Mouse (Mus musculus) bone marrow macrophage, adult 2 months (primary cell): ENCODE results near the gene Gzmk. TPM values are rescaled to one million over a fixed set of nuclear protein-coding genes. Genes with fewer than 3 reads are reported as not detected.

Source experiments
- H3K27ac ChIP-seq: 2 replicates; pipeline ENCODE4 v1.5.1; 2012; ENCODE audit warnings: low read depth, low read length; ENCODE audit not compliant: insufficient read depth
- H3K4me1 ChIP-seq: 2 replicates; pipeline ENCODE4 v1.6.1; 2012; ENCODE audit warnings: low read length; ENCODE audit not compliant: control insufficient read depth, insufficient read depth
- H3K4me3 ChIP-seq: 2 replicates; pipeline ENCODE4 v1.5.1; 2012; ENCODE audit warnings: mild to moderate bottlenecking, low read length, moderate library complexity; ENCODE audit not compliant: insufficient read depth
- CTCF ChIP-seq: IDR thresholded peaks from 2 replicates; pipeline ENCODE4 v1.5.1; 2012; ENCODE audit warnings: low read depth, mild to moderate bottlenecking, low read length, moderate library complexity
- POLR2A ChIP-seq: IDR thresholded peaks from 2 replicates; pipeline ENCODE4 v1.6.1; 2012; ENCODE audit warnings: mild to moderate bottlenecking, low read depth, low read length, borderline replicate concordance
- polyA plus RNA-seq: library from polyadenylated mRNA; stranded (reverse); fragments of >200 nt; gene quantifications from 2 replicates; pipeline ENCODE4 v1.2.4, GENCODE M21; 2012; ENCODE audit not compliant: missing spikeins, insufficient read depth, insufficient read length

Gene Gzmk
- polyA plus RNA-seq, 1 experiment: not detected

DNA sequence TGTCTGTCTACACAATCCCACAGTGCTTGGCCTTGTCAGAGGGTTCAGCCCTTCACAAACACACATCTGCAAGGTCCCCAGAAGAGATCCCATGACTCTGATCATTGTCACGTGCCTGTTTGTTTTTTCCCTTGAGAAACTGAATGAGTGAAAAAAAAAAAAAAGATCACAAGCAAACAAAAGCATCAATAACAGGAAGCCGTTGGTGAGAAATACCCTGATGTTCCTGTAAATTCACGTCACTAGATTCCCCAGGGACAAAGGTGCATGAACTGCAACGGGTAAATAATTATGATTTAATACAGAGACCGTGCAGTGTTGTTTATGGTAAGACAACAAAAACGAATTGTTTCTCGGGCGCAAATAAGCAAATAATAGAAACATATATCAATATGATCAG lies 19.3 kb upstream of the Gzmk start:
- Histone ChIP-seq H3K27ac (no peak overlapping the region), H3K4me1 (peaks cover 14% of the 10 kb centered on the region), H3K4me3 (no peak overlapping the region)
- TF ChIP-seq CTCF (no peak), POLR2A (no peak)

DNA sequence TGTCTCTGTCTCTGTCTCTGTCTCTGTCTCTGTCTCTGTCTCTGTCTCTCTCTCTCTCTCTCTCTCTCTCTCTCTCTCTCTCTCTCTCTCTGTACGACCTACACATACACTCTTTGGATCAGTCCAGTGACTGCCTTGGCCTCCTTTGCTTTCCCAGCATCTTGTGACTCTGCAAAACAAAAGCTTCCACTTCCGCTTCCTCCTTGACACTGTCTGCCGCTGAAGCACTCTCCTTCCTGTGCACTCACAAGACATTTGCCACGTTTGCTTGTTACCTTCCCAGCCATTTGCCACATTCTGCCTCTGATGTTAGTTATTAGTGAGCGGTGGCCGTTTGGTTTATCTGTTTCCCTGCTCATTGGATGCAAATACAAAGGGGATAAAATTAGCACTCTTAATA lies 16.4 kb upstream of the Gzmk start:
- no peak for TF ChIP-seq POLR2A
- TF ChIP-seq CTCF: no peak
- peaks cover 14% of the 10 kb centered on the region for H3K4me1 ChIP-seq
- H3K27ac ChIP-seq: peak overlapping the region; percentile 86
- no peak overlapping the region for H3K4me3 ChIP-seq

DNA sequence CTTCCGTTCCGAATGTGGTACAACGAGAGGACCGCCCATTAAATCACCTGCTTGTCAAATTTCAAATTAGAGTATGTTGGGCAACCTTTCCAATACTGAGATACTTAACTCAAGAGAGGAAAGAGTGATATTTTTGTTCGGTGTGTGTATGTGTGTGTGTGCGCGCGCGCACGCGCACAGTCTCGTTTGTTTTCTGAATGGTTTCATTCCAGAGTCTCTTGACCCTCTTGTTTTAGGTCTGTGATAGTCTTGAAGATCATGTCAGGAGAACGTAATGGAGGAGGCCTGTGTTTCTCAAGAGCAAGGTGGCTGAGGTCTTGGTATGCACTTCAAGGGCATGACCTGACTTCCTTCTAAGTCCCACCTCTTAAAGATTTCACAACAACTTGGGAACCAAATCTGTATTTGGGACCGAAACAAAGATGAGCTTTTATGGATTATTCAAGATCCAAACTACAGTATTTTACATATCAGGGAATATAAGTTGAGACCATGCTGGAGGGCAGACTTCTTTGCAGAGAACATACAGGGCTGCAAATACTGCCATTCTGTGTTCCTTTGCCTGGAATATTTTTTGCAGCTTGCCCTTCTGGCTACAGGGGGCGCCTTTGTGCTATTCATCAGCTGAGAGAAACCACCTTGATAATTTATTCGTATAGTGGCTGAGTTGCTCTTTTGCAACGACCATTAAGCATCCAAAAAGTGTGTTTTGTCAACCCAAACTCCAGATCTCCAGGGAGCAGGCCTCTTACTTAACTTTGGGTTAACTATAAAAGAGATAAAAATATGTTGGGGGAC lies 2.2 kb upstream of the Gzmk start:
- H3K4me1 ChIP-seq: peaks cover 3% of the 10 kb centered on the region
- TF ChIP-seq CTCF (no peak), POLR2A (no peak)
- no peak overlapping the region for H3K4me3 ChIP-seq
- H3K27ac ChIP-seq: no peak overlapping the region

DNA sequence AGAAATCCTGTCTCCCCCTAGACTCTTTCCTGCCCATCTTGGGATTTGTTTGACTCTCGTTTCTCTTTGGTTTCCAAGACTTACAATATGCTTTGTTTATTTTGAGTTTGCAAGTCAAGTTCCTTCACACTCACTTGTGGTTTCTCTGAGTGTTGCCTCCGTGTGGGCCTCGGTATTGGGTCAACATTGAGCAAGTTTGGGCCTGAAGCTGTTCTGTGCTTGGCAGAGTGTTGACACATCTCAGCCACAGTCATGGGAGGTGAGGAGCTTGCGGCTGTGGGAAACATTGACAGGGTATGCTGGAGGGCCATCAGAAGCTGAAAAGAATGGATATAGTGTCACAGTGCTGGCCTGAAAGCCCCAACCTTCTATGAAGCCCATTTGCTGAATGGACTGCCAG lies 1.4 kb upstream of the Gzmk start:
- Histone ChIP-seq H3K4me3 (no peak overlapping the region), H3K4me1 (peaks cover 3% of the 10 kb centered on the region), H3K27ac (no peak overlapping the region)
- TF ChIP-seq POLR2A (no peak), CTCF (no peak)

DNA sequence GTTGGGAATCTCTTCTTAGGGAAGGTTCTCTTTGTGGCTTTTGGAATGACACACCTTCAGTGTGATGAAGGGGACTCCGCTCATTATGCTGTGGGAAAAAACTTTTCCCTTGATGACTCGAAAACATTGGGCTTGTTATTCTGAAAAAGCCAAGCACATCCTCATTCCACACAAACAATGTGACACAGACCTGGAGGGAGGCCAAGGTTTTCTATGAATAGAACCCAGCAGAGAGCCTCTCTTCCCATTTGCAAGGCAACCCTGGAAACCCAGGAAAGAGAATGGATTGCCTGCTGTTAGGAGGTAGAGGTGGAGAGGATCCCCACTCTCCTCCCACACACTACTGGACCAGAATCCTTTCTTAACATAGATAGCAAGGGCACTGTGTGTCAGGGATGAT lies 1.6 kb downstream of the Gzmk start:
- peaks cover 3% of the 10 kb centered on the region for H3K4me1 ChIP-seq
- H3K4me3 ChIP-seq: no peak overlapping the region
- no peak overlapping the region for H3K27ac ChIP-seq
- TF ChIP-seq CTCF (no peak), POLR2A (no peak)

DNA sequence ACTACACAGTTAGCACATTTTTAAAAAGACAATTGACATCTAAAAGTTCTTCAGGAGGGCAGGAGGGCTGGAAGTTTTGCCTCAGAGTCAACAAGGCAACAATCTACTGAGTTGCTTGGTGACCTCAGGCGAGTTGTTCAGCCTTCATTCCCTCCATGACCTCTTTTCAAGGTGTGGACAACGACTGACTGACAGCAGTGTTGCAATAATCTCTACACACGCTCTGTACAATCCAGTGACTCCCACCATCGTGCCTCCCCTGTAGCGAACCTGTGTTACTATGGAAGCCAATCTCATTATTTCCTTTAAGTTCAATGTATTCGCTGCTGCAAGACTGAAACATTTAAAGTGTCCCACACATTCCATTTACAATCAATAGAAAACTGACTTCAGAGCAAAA lies 3.9 kb downstream of the Gzmk start:
- Histone ChIP-seq H3K4me3 (no peak overlapping the region), H3K27ac (no peak overlapping the region), H3K4me1 (peaks cover 3% of the 10 kb centered on the region)
- TF ChIP-seq CTCF (no peak), POLR2A (no peak)

DNA sequence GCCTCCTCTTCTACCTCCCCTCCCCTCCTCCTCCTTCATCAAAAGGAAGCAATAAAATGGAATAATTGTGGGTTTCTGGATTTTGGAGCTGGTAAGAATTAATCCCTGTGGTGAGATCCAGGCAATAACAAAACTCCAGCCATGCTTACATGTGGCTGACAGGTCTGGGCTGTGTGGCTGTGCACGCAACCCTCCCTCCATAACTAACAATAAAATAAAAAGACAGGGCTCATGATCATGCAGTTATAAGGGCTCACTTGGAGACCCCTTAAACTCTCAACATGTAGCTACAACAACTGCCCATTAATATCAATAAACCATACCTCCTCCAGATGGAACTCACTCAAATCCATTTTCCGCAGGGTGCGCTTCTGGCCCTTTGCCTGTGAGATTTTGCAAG lies 11.8 kb downstream of the Gzmk start:
- Histone ChIP-seq H3K4me3 (no peak overlapping the region), H3K27ac (no peak overlapping the region), H3K4me1 (no peaks in the 10 kb centered on the region)
- TF ChIP-seq CTCF: no peak
- no peak for TF ChIP-seq POLR2A

DNA sequence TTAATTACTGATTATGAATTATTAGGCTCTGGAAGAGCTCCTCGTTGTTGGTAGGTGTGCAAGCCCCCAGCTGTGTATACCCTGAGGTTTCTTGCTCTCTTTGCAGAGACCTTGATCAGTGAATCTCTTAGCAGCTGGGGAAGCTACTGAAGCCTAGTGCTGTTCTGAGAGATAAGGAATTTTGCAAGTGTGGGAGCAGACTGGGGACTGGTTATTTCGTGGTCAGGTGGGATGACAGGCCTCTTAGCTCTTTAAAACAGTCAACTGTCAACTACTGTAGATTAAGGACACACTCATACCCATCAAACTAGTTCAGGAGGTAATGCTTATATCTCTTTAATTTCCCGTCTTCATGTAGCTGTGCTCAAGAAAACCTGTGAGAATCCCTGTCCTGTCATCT lies 13.3 kb downstream of the Gzmk start:
- TF ChIP-seq CTCF (no peak), POLR2A (no peak)
- Histone ChIP-seq H3K4me1 (no peaks in the 10 kb centered on the region), H3K27ac (no peak overlapping the region), H3K4me3 (no peak overlapping the region)

DNA sequence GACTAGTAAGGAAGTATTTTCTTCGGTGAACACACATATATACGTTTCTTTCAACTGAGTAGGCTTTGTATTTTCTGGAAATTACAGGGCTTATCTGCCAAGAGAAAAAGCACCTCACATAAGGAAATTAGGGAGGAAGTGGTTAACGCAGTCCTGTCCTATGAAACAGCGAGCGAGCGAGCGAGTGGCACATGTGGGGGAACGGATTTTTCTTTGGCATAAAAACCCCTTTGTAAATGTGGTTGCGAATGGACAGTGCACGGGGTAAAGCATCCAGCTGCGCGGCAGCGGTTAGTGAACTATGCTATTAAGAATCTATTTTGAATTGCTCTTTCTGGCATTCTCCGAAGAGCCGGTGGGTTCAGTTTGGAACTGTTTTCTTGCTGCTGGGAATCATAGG lies 14.4 kb downstream of the Gzmk start:
- Histone ChIP-seq H3K4me1 (no peaks in the 10 kb centered on the region), H3K4me3 (no peak overlapping the region), H3K27ac (no peak overlapping the region)
- no peak for TF ChIP-seq POLR2A
- TF ChIP-seq CTCF: no peak

DNA sequence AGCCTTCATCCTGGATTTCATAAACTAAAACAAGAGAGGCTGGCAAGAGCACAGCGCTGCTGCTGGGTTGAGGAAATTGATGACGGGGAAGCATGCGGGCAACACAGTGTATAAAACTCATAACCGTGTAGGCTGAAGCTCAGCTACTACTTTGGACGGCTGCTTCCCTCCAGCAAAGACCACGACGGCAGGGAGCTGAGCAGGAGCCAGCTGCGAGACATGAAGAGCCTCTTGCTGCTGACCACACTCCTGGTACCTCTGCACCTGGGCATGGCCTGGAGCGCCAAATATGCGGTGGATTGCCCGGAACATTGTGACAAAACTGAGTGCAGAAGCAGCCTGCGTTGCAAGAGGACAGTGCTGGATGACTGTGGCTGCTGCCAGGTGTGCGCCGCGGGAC lies 16.1 kb downstream of the Gzmk start, which contains the start of gene Esm1:
Esm1 (plus strand) TSS at position 36 of the 400 bp plus-strand sequence.
- Histone ChIP-seq H3K4me1 (no peaks in the 10 kb centered on the region), H3K27ac (no peak within 1 kb of the TSS), H3K4me3 (no peak within 1 kb of the TSS)
- TF ChIP-seq POLR2A: no peak
- TF ChIP-seq CTCF: no peak
